Mouse (Mus musculus) liver, embryonic 14.5 days (tissue): ENCODE measurements around the gene Phldb1. TPM values are rescaled to one million over a fixed set of nuclear protein-coding genes. Genes with fewer than 3 reads are reported as not detected.

Experiments
- ATAC-seq: fragments of 200-750 bp; cut with Nextera tagmentation; 2 replicates; pipeline ENCODE4 v1.8.0; 2017; ENCODE audit warnings: moderate number of reproducible peaks, mild to moderate bottlenecking, moderate library complexity; ENCODE audit not compliant: insufficient read depth
- DNase-seq, 3 experiments: peaks; one replicate each; pipeline ENCODE4 v3.0.0-alpha.2; 2012 to 2013; ENCODE audit warnings: low read depth in 3 of 3, low spot score in 3 of 3
- H3K27ac ChIP-seq: fragments of 300-500 bp; sonication (generic); 2 replicates; pipeline ENCODE4 v1.5.1; 2014; ENCODE audit warnings: moderate library complexity, mild to moderate bottlenecking, control low read depth, inconsistent platforms
- H3K27me3 ChIP-seq: fragments of 300-500 bp; sonication (generic); 2 replicates; pipeline ENCODE4 v1.6.1; 2014; ENCODE audit warnings: mild to moderate bottlenecking, low read length, moderate library complexity; ENCODE audit not compliant: control insufficient read depth, insufficient read depth
- H3K36me3 ChIP-seq: fragments of 300-500 bp; sonication (generic); replicated peaks from 2 replicates; pipeline ENCODE4 v1.6.1; 2014; ENCODE audit warnings: low read depth; ENCODE audit not compliant: control insufficient read depth, insufficient read depth
- H3K4me1 ChIP-seq, 2 experiments: fragments of 200-500 bp in 1 of 2; fragments of 300-500 bp in 1 of 2; sonication (generic) in 1 of 2; replicated peaks; 2 replicates each; pipeline ENCODE4 v1.6.1; 2012 to 2014; ENCODE audit warnings: antibody characterized with exemption in 1 of 2, inconsistent platforms in 1 of 2, low read length in 1 of 2; ENCODE audit not compliant: control insufficient read depth in 2 of 2, insufficient read depth in 2 of 2
- H3K4me2 ChIP-seq: fragments of 300-500 bp; sonication (generic); 2 replicates; pipeline ENCODE4 v1.6.1; 2014; ENCODE audit warnings: low read depth, mild to moderate bottlenecking, control low read depth, moderate library complexity
- H3K4me3 ChIP-seq, 2 experiments: fragments of 200-500 bp in 1 of 2; fragments of 300-500 bp in 1 of 2; sonication (generic) in 1 of 2; 2 replicates each; pipeline ENCODE4 v1.5.1; 2012 to 2014; ENCODE audit warnings: low read depth in 2 of 2, low read length in 2 of 2, mild to moderate bottlenecking in 2 of 2, control low read depth in 1 of 2, inconsistent platforms in 1 of 2, moderate library complexity in 1 of 2; ENCODE audit not compliant: insufficient read depth in 1 of 2
- H3K9ac ChIP-seq: fragments of 300-500 bp; sonication (generic); replicated peaks from 2 replicates; pipeline ENCODE4 v1.6.1; 2014; ENCODE audit warnings: mild to moderate bottlenecking, control low read depth, moderate library complexity
- H3K9me3 ChIP-seq: fragments of 300-500 bp; sonication (generic); 2 replicates; pipeline ENCODE4 v1.6.1; 2016; ENCODE audit warnings: low read length, mixed read lengths; ENCODE audit not compliant: control insufficient read depth
- CTCF ChIP-seq: IDR thresholded peaks from 2 replicates; pipeline ENCODE4 v1.5.1; 2016; ENCODE audit warnings: antibody characterized with exemption, low read depth, control low read depth
- EP300 ChIP-seq: IDR thresholded peaks from 2 replicates; pipeline ENCODE4 v1.6.1; 2016; ENCODE audit warnings: antibody characterized with exemption, low read depth
- WGBS: fragments of 180-500 bp; shearing (Covaris S2); extraction: QIAGEN DNeasy Blood & Tissue Kit; methylation state at CpG from one replicate; pipeline ENCODE4 v1.1.7; 2014; ENCODE audit not compliant: insufficient replicate concordance; 5-methylcytosine and 5-hydroxymethylcytosine counted together
- polyA plus RNA-seq, 2 experiments: library from polyadenylated mRNA; depleted of rRNA in 1 of 2; stranded (reverse) in 1 of 2; unstranded in 1 of 2; fragments of >200 nt; fragmentation: Nextera tagmentation in 1 of 2; extraction: Ambion mirVana in 1 of 2; gene quantifications; 2 replicates each; pipeline versions ENCODE4 v1.2.1 to v1.2.3; 2012 to 2014

The Phldb1 gene
- polyA plus RNA-seq, 2 experiments: 1.6 to 2.6 TPM

DNA sequence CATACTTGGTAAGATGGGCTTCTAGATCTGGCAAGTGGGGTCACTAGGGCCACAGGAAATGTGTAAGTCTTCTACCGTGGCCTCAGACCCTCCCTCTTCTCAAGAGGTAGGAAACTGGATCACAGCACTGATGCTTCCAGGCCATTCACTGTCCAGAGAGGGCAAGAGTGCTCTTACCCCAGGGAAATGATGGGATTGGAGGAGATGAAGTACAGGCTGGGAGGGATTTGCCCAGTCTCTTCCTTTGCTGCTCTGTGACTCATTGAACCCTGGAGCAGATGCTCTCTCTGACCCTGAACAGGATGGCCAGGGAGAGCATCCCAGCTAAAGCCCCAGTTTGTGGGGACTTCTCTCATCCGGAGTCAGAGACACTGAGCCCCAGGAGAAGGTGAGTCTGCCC lies 10.3 kb downstream of the Phldb1 start:
- Histone ChIP-seq H3K27ac (no peak overlapping the region), H3K4me2 (no peak overlapping the region), H3K36me3 (no peaks in the 10 kb centered on the region), H3K9ac (no peak overlapping the region), H3K9me3 (no peaks in the 10 kb centered on the region), H3K4me1 (peaks cover 3 to 13% of the 10 kb centered on the region in 2 experiments), H3K4me3 (no peak overlapping the region), H3K27me3 (no peaks in the 10 kb centered on the region)
- ATAC-seq: no peak
- WGBS: 51% methylated on average over 2 of the region's 2 CpGs
- no peak for DNase-seq
- TF ChIP-seq EP300 (no peak), CTCF (no peak)

DNA sequence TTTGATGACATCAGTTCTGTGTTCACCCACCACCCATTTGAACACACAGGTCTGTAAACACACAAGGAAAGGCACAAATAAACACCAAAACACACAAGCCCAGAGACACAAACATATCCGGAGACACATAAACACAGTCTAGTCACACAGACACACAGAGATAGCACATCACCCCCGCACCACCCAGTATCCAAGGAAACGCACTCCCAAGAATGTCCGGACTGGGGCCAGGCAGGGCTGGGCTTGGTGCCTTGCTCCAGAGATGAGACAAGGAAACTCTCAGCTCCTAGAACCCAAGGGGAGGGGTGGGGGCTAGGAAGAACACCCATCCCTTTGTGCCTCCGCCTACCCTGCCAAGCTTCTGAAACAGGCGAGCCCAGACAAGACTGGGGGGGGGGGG lies 10.8 kb downstream of the Phldb1 start:
- Histone ChIP-seq H3K27ac (no peak overlapping the region), H3K27me3 (no peaks in the 10 kb centered on the region), H3K36me3 (no peaks in the 10 kb centered on the region), H3K9ac (no peak overlapping the region), H3K4me3 (no peak overlapping the region), H3K9me3 (no peaks in the 10 kb centered on the region), H3K4me1 (peaks cover 3 to 15% of the 10 kb centered on the region in 2 experiments), H3K4me2 (no peak overlapping the region)
- 66% methylated on average over 6 of the region's 6 CpGs for WGBS
- no peak for ATAC-seq
- no peak for DNase-seq
- no peak for TF ChIP-seq CTCF
- TF ChIP-seq EP300: no peak

DNA sequence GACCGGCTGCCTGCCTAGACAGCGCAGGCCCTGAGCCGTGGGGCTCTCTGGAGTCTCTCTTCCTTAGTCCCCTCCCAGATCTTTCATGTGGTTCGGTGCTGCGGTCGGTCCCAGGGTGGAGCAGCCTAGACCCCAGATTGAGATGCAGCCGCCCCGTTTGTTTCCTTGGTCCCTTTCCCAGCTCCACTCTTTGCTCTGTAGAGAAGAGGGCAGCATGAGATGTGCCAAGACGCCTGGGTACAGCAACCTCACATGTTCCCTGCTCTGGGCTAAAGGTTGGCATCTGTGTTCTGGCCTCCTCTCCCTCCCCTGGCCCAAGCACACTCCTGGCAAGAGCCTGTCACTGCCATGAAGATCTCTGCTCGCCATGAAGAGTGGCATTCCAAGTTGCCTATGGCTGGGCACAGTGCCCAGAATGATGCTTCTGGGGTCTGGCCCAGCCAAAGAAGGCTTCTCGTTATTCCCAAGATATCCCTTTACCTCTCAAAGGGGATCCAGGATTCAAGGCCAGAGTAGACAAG lies 11.4 kb downstream of the Phldb1 start:
- Histone ChIP-seq H3K9me3 (no peaks in the 10 kb centered on the region), H3K27ac (no peak overlapping the region), H3K4me3 (no peak overlapping the region), H3K27me3 (no peaks in the 10 kb centered on the region), H3K36me3 (no peaks in the 10 kb centered on the region), H3K4me2 (no peak overlapping the region), H3K9ac (no peak overlapping the region), H3K4me1 (peaks cover 3 to 18% of the 10 kb centered on the region in 2 experiments)
- ATAC-seq (no peak), DNase-seq (no peak)
- WGBS: 49% methylated on average over 11 of the region's 11 CpGs
- no peak for TF ChIP-seq CTCF
- no peak for TF ChIP-seq EP300

DNA sequence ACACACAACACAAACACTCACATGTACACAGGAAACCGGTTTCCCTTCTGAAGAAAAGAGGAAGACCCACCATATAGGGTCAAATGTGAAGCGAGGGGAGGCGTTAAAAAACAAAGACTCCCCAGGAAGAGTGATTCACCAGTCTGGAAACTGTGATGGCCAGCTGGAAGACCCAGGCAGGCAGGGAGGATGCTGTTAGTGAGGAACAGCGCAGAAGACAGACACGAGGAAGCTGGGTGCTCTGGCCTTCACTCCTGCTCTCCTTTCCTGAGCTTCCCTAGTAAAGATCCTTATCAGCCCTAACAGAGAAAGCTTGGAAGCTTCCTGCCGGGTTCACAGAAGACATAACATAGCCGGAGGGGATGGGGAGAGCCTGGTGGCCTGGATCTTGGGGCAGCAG lies 12.0 kb downstream of the Phldb1 start:
- WGBS: 19% methylated on average over 7 of the region's 7 CpGs
- Histone ChIP-seq H3K27ac (no peak overlapping the region), H3K4me3 (no peak overlapping the region), H3K36me3 (no peaks in the 10 kb centered on the region), H3K27me3 (no peaks in the 10 kb centered on the region), H3K4me1 (peaks cover 3 to 18% of the 10 kb centered on the region in 2 experiments), H3K4me2 (no peak overlapping the region), H3K9ac (no peak overlapping the region), H3K9me3 (no peaks in the 10 kb centered on the region)
- ATAC-seq: no peak
- DNase-seq: no peak
- TF ChIP-seq CTCF (no peak), EP300 (no peak)

DNA sequence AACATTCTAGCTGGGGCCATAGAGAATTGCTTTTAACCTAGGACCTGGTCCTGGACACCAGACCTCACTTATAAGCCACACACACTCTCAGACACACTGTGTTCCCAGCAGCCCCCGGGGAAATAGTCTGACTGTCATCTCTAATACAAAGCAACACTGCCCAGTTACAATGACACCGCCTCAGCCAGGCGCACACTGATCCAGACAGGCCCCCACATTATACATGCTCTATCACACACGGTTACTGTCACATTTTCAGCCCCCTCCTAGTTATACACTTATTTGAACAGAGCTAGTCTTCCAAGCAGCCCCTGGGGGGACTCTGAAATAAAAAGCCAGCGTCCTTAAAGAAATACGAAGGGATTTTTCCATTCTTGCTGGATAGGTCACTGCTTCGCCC lies 12.4 kb downstream of the Phldb1 start:
- 55% methylated on average over 7 of the region's 7 CpGs for WGBS
- Histone ChIP-seq H3K4me1 (peaks cover 3 to 18% of the 10 kb centered on the region in 2 experiments), H3K36me3 (no peaks in the 10 kb centered on the region), H3K4me2 (no peak overlapping the region), H3K9ac (no peak overlapping the region), H3K27ac (no peak overlapping the region), H3K4me3 (no peak overlapping the region), H3K9me3 (no peaks in the 10 kb centered on the region), H3K27me3 (no peaks in the 10 kb centered on the region)
- TF ChIP-seq CTCF: no peak
- DNase-seq: no peak
- ATAC-seq: no peak
